Mouse (Mus musculus) stomach, embryonic 16.5 days (tissue): ENCODE measurements around the gene Gm17604. TPM values are rescaled to one million over a fixed set of nuclear protein-coding genes. Genes with fewer than 3 reads are reported as not detected.
A peak's percentile ranks its signal among the peaks of the same experiment; 100 is the strongest.

Experiments
- ATAC-seq: fragments of 200-750 bp; cut with Nextera tagmentation; 2 replicates; pipeline ENCODE4 v1.8.0; 2017; ENCODE audit warnings: moderate number of reproducible peaks, moderate TSS enrichment; ENCODE audit not compliant: insufficient read depth, low FRiP score
- H3K27ac ChIP-seq: fragments of 300-500 bp; sonication (generic); 2 replicates; pipeline ENCODE4 v1.5.1; 2014; ENCODE audit warnings: low read length
- H3K27me3 ChIP-seq: fragments of 300-500 bp; sonication (generic); 2 replicates; pipeline ENCODE4 v1.6.1; 2014; ENCODE audit warnings: low read length, control low read depth, mixed read lengths; ENCODE audit not compliant: control insufficient read depth, insufficient read depth
- H3K36me3 ChIP-seq: fragments of 300-500 bp; sonication (generic); 2 replicates; pipeline ENCODE4 v1.6.1; 2014; ENCODE audit warnings: low read length; ENCODE audit not compliant: control insufficient read depth, insufficient read depth
- H3K4me1 ChIP-seq: fragments of 300-500 bp; sonication (generic); 2 replicates; pipeline ENCODE4 v1.6.1; 2014; ENCODE audit warnings: low read length, control low read depth, mixed read lengths; ENCODE audit not compliant: control insufficient read depth, insufficient read depth
- H3K4me2 ChIP-seq: fragments of 300-500 bp; sonication (generic); 2 replicates; pipeline ENCODE4 v1.6.1; 2014; ENCODE audit warnings: low read depth, low read length, mixed read lengths
- H3K4me3 ChIP-seq: fragments of 300-500 bp; sonication (generic); replicated peaks from 2 replicates; pipeline ENCODE4 v1.5.1; 2014; ENCODE audit warnings: mild to moderate bottlenecking, low read length
- H3K9ac ChIP-seq: fragments of 300-500 bp; sonication (generic); 2 replicates; pipeline ENCODE4 v1.6.1; 2014; ENCODE audit warnings: low read length
- H3K9me3 ChIP-seq: fragments of 300-500 bp; sonication (generic); replicated peaks from 2 replicates; pipeline ENCODE4 v1.6.1; 2016; ENCODE audit warnings: low read length, control low read depth; ENCODE audit not compliant: control insufficient read depth
- WGBS: fragments of 180-500 bp; shearing (Covaris S2); extraction: QIAGEN DNeasy Blood & Tissue Kit; methylation state at CpG from one replicate; pipeline ENCODE4 v1.1.7; 2014; 5-methylcytosine and 5-hydroxymethylcytosine counted together
- polyA plus RNA-seq: library from polyadenylated mRNA; unstranded; fragments of >200 nt; fragmentation: Nextera tagmentation; extraction: Ambion mirVana; gene quantifications from 2 replicates; pipeline ENCODE4 v1.2.1, GENCODE M21; 2015

Gene Gm17604
- not detected in 2 replicates for polyA plus RNA-seq

DNA sequence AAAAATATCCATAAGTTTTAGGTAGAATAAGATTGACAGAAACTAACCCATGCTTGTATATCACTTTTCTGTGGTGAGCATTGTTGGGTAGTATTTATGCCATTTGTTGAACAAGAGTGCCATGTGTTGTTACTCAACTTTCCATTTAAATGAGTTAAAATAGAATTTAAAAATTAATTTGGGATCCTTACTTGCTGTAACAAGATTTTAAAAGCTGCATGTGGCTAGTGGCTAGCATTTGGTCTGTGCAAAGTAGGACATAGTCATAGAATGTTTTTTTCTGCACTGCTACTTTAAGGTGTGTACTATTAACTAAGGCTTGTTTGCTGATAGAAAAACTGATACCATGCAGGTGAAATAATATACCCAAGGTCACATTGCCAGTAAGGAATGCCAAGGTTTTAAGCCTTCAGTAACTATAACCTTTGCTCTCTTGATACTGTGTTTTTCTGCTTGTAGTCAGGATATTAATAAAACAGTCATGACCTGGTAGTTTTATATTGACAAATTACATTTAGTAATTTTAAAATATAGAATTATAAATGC, at the start of gene Gm17604:
Gm17604 (minus strand) TSS at position 51 of the 546 bp plus-strand sequence.
- H3K4me3 ChIP-seq: no peak within 1 kb of the TSS
- ATAC-seq: no peak
- H3K27me3 ChIP-seq: no peaks in the 10 kb centered on the region
- no peaks in the 10 kb centered on the region for H3K36me3 ChIP-seq
- no peaks in the 10 kb centered on the region for H3K4me1 ChIP-seq
- H3K27ac ChIP-seq: no peak within 1 kb of the TSS
- H3K9ac ChIP-seq: no peak within 1 kb of the TSS
- no peaks in the 10 kb centered on the region for H3K9me3 ChIP-seq
- H3K4me2 ChIP-seq: no peak within 1 kb of the TSS

DNA sequence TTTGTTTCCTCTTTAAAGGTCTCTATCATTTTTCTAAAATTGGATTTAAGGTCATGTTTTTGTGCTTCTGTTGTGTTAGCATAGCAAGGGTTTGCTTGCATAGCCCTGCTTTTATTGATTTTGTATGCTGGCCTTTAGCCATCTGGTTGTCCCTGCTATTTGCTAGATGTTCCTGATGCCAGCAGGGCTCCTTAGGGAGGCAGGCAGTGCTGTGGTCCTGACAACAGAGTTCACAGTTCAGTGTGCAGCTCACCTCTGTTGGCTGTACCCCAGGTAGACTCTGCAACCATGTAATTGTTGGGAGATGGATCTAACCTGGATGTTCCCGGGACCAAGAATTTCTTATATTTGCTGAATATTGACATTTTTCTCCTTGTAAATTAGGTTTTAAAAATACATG, 45.3 kb upstream of the Gm17604 start:
- Histone ChIP-seq H3K9me3 (no peaks in the 10 kb centered on the region), H3K36me3 (no peaks in the 10 kb centered on the region), H3K27ac (no peak overlapping the region), H3K27me3 (no peaks in the 10 kb centered on the region), H3K9ac (no peak overlapping the region), H3K4me3 (no peak overlapping the region), H3K4me1 (no peaks in the 10 kb centered on the region), H3K4me2 (no peak overlapping the region)
- no peak for ATAC-seq
- 76% methylated on average over 1 of the region's 1 CpGs for WGBS

- 43% methylated on average over 4 of the region's 4 CpGs for WGBS
- no peak for ATAC-seq
- Histone ChIP-seq H3K27ac (no peak overlapping the region), H3K9me3 (no peaks in the 10 kb centered on the region), H3K4me3 (no peak overlapping the region), H3K27me3 (no peaks in the 10 kb centered on the region; the same call in 1 of the 2 replicates), H3K36me3 (no peaks in the 10 kb centered on the region), H3K4me1 (no peaks in the 10 kb centered on the region), H3K9ac (no peak overlapping the region), H3K4me2 (no peak overlapping the region)
These were observed 1.5 kb downstream of the Gm17604 start for GRCm38 (mm10) chrX:165003141-165003540.

DNA sequence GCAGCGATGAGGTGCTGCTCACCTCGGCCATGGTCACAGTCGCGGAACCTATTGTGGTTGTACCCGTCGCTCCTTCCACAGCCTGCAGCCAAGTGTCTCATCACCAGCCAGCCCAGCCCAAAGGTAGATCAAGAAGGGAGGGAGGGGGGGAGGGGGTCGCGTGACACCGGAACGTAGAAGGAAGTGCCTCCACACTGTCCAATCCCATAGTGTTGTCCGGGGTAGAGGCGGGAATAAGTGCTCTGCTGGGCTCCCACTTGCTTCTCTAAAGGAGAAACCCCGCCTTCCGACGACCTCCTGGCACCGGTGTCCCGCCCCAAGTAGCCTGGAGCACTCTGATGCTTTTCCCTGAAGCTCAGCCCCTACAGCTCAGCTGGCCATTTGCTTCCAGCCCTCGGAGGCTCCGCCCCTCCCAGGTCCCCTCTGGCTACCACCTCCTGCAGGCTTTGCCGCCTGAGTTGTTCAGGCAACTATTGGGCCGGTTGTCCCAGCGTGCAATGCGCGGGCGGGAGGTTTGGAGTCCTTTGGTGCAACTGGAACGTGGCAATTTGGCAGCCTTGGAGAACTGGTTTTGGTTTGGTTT, 24.3 kb downstream of the Gm17604 start, which contains the start of the genes Mospd2 and Fancb:
Mospd2 (minus strand) TSS at position 183 of the 583 bp plus-strand sequence.
Fancb (plus strand) TSS at position 400 of the 583 bp plus-strand sequence.
- Histone ChIP-seq H3K27me3 (no peaks in the 10 kb centered on the region), H3K4me2 (peak within 1 kb of the TSS; percentile 58), H3K4me1 (no peaks in the 10 kb centered on the region; the same call in 1 of the 2 replicates), H3K9me3 (no peaks in the 10 kb centered on the region), H3K36me3 (no peaks in the 10 kb centered on the region), H3K9ac (peak within 1 kb of the TSS; percentile 64), H3K4me3 (peak within 1 kb of the TSS; percentile 49), H3K27ac (peak within 1 kb of the TSS; percentile 55)
- 13% methylated on average over 25 of the region's 26 CpGs for WGBS
- ATAC-seq: peak; percentile 99

DNA sequence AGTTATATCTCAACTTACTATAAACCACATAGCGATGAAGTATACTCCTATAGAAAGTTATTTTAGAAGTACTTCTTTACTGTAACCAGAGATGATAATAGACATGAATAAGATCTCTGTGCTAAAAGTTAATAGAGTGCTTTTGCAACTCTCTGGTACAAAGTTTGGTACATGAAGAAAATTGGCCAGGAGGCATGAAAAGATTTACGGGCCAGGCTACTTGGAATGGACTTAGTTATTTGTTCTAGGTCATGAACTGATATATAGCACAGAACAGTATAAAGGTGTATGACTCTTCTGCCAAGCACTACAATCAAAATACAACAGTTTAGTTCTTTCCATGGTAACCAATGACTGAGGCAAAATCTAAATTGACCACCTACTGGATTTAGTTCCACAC, 25.8 kb downstream of the Gm17604 start:
- H3K36me3 ChIP-seq: no peaks in the 10 kb centered on the region
- H3K27me3 ChIP-seq: no peaks in the 10 kb centered on the region
- H3K27ac ChIP-seq: no peak overlapping the region
- WGBS: 85% methylated on average over 2 of the region's 2 CpGs
- no peaks in the 10 kb centered on the region for H3K9me3 ChIP-seq
- H3K9ac ChIP-seq: no peak overlapping the region
- H3K4me2 ChIP-seq: peak overlapping the region; percentile 53
- H3K4me1 ChIP-seq: no peaks in the 10 kb centered on the region; the same call in 1 of the 2 replicates
- peak overlapping the region; percentile 49 for H3K4me3 ChIP-seq
- ATAC-seq: no peak

- no peak overlapping the region for H3K4me2 ChIP-seq
- H3K4me3 ChIP-seq: no peak overlapping the region
- no peaks in the 10 kb centered on the region for H3K9me3 ChIP-seq
- ATAC-seq: peak; percentile 64; the same call in 1 of the 2 replicates
- peak overlapping the region; percentile 47; the same call in 1 of the 2 replicates for H3K27ac ChIP-seq
- H3K36me3 ChIP-seq: no peaks in the 10 kb centered on the region
- H3K27me3 ChIP-seq: no peaks in the 10 kb centered on the region; the same call in 1 of the 2 replicates
- 63% methylated on average over 3 of the region's 3 CpGs for WGBS
- no peaks in the 10 kb centered on the region for H3K4me1 ChIP-seq
- H3K9ac ChIP-seq: no peak overlapping the region
These were observed 33.4 kb downstream of the Gm17604 start for GRCm38 (mm10) chrX:164971206-164971605.

DNA sequence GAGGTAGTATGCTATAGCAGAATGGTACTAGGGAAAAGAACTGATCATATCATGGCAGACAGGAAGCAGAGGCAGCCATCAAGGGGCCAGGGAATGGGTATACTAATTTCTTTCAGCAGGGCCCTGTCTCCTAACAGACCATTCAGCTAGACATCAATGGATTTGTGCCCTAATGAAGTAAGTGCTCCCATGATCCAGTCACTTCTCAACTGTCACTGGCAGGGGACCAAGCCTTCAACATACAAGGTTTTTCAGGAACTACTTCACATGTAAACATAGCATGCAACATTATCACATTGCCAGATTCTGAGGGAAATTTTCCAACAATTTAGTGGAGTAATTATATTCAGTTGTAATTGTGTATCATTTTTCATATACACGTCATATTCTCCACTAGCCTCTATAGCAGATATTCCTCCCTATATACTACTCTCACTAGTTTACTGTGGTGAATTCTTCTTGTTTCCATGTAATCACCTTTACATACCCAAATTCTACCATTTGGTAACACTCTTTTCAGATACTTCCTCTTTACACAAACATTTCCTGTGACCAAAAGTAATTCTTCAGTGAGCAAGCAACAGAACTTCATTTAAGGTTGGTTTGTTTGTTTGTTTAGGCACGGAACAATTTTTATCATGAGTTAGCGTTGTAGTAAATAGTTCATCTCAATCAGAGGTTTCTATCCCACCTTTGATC, 38.7 kb downstream of the Gm17604 start:
- WGBS: 84% methylated on average over 3 of the region's 3 CpGs
- ATAC-seq: no peak

More for the DNA sequence above, 38.7 kb downstream of the Gm17604 start:
- Histone ChIP-seq H3K9me3 (no peaks in the 10 kb centered on the region), H3K4me2 (no peak overlapping the region), H3K9ac (no peak overlapping the region), H3K27me3 (no peaks in the 10 kb centered on the region), H3K4me3 (no peak overlapping the region), H3K27ac (no peak overlapping the region), H3K4me1 (no peaks in the 10 kb centered on the region), H3K36me3 (no peaks in the 10 kb centered on the region)
